17 mouse cellular contexts compared by ENCODE assay signal in the genomic region with DNA sequence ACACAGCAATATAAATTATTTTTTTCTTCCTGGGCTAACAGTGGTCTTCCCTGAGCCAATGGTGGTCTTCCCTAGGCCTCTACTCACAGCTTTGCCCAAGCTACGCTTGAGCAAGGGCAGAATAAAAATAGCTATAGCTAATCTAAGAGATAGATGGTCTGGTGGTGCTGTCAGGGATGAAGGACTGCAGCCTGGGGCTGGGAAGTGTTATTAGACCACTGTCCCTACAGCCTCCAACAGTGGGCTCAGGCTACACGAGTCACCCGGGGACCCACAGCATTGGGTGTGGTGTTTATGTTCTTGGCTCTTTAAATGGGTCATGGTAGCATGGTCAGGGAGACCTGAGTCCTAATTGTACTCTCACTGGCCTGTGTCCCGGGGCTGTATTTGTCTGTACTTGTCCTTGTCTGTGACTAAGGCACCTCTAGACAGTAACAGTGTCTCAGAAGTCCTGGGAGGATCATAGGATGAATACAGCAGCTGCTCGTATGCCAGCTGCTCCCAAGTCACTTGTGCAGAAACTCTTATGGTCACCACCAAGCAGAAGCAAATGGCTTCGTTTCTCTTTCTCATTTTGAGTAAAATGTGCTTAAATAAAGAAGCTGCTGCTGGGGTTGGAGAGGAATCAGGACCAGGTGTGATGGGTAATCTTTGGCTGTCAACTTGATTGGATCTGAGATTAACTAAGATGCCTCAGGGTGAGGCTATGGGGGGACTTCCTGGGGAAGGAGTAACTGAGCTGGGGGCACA. TPM values are rescaled to one million over a fixed set of nuclear protein-coding genes. Genes with fewer than 3 reads are reported as not detected.
"Had no signal": no experiment of that assay in that cellular context is flagged by ENCODE, and none has a peak within 500 bp of the region (broad histone marks: within the 10 kb centered on the region; RNA-seq: fewer than 3 reads in every experiment).

No protein-coding gene starts in this region.

- H3K9me3 ChIP-seq: limb, embryonic 15.5 days; liver, embryonic 12.5 days; midbrain, embryonic 10.5 days; neural tube, embryonic 12.5 days had no signal

- DNase-seq: kidney, postnatal 14 days; layer of hippocampus, postnatal 36 days; lung, embryonic 14.5 days; lung, postnatal 10 days; lung, postnatal 4 days; midbrain, embryonic 14.5 days had no signal

- H3K4me1 ChIP-seq: limb, embryonic 15.5 days; liver, embryonic 12.5 days; midbrain, embryonic 10.5 days; neural tube, embryonic 12.5 days had no signal

- ATAC-seq: liver, embryonic 12.5 days had no signal

- H3K27ac ChIP-seq: limb, embryonic 15.5 days; liver, embryonic 12.5 days; midbrain, embryonic 10.5 days; neural tube, embryonic 12.5 days; stomach, postnatal 0 days had no signal

- H3K9ac ChIP-seq: limb, embryonic 15.5 days; liver, embryonic 12.5 days; lung, embryonic 14.5 days; neural tube, embryonic 12.5 days had no signal

- H3K4me2 ChIP-seq: limb, embryonic 15.5 days; liver, embryonic 12.5 days; lung, embryonic 14.5 days; neural tube, embryonic 12.5 days had no signal

- H3K27me3 ChIP-seq: limb, embryonic 15.5 days; neural tube, embryonic 12.5 days had no signal

- H3K4me3 ChIP-seq: limb, embryonic 15.5 days; liver, embryonic 12.5 days; midbrain, embryonic 10.5 days; neural tube, embryonic 12.5 days had no signal

RNA-seq across cellular contexts. Expression of a gene that starts 47.3 kb away (rescaled TPM):
- total RNA-seq: layer of hippocampus, postnatal 36 days; left cerebral cortex, adult 8-10 months; left cerebral cortex, postnatal 25 days; megakaryocyte, adult 5-6 weeks; neutrophil, adult 5-6 weeks had no signal
- polyA plus RNA-seq: limb, embryonic 11.5 days; limb, embryonic 15.5 days; liver, embryonic 16.5 days; midbrain, embryonic 10.5 days; midbrain, embryonic 14.5 days; neural tube, embryonic 12.5 days had no signal
